Mouse (Mus musculus) liver, embryonic 15.5 days (tissue): ENCODE results near the gene Cnga2. TPM values are rescaled to one million over a fixed set of nuclear protein-coding genes. Genes with fewer than 3 reads are reported as not detected.

ENCODE experiments used
- polyA plus RNA-seq: library from polyadenylated mRNA; unstranded; fragments of >200 nt; fragmentation: Nextera tagmentation; extraction: Ambion mirVana; gene quantifications from 2 replicates; pipeline ENCODE4 v1.2.1, GENCODE M21; 2015

Cnga2 gene
- polyA plus RNA-seq, 1 experiment from 2014 or later = not detected

Other genes starting within 250 kb of the Cnga2 start
- 20.6 and 21.5 TPM in 2 replicates for gene Vma21, start 175.9 kb upstream of the Cnga2 start, polyA plus RNA-seq
- gene Gm1141, start 70.8 kb upstream of the Cnga2 start, polyA plus RNA-seq = not detected in 2 replicates
- 0.83 and 0.98 TPM in 2 replicates for gene Prrg3, start 29.2 kb upstream of the Cnga2 start, polyA plus RNA-seq
- not detected in 2 replicates for gene Fate1, start 18.9 kb upstream of the Cnga2 start, polyA plus RNA-seq
- gene Magea4, start 230.2 kb downstream of the Cnga2 start, polyA plus RNA-seq = not detected in 2 replicates